Mouse (Mus musculus) lung, adult 2 months (tissue): ENCODE measurements around the gene Axin1. TPM values are rescaled to one million over a fixed set of nuclear protein-coding genes. Genes with fewer than 3 reads are reported as not detected.
A peak's percentile ranks its signal among the peaks of the same experiment; 100 is the strongest.
"Not testable (repeated sequence)": the region's sequence is repeated elsewhere in the genome, so short reads cannot be mapped to it uniquely, and the experiment has no call there.

Experiments
- DNase-seq: peaks from one replicate; pipeline ENCODE4 v3.0.0; 2022
- H3K4me1 ChIP-seq: fragments of 200-500 bp; 2 replicates; pipeline ENCODE4 v1.6.1; 2011; ENCODE audit warnings: low read length; ENCODE audit not compliant: control insufficient read depth, insufficient read depth
- H3K4me3 ChIP-seq: fragments of 200-500 bp; replicated peaks from 2 replicates; pipeline ENCODE3; 2011; ENCODE audit warnings: low read depth, mild to moderate bottlenecking, control low read depth, low read length; ENCODE audit errors: extremely low read depth
- CTCF ChIP-seq: fragments of 200-500 bp; IDR thresholded peaks from 2 replicates; pipeline ENCODE4 v1.5.1; 2011; ENCODE audit warnings: mild to moderate bottlenecking, low read length, control low read depth; ENCODE audit not compliant: insufficient read depth
- POLR2A ChIP-seq: fragments of 200-500 bp; IDR thresholded peaks from 2 replicates; pipeline ENCODE4 v1.6.1; 2011; ENCODE audit warnings: low read depth, mild to moderate bottlenecking, control low read depth, low read length, borderline replicate concordance; ENCODE audit errors: extremely low read depth
- WGBS: fragments of 180-500 bp; shearing (Covaris S2); methylation state at CpG from one replicate; pipeline ENCODE4 v1.1.7; 2018; 5-methylcytosine and 5-hydroxymethylcytosine counted together
- polyA plus RNA-seq: library from polyadenylated mRNA; depleted of rRNA; stranded (reverse); fragments of >200 nt; gene quantifications from 2 replicates; pipeline ENCODE4 v1.2.3, GENCODE M21; 2012

Gene Axin1
- polyA plus RNA-seq, 1 experiment, result 17.5 TPM

DNA sequence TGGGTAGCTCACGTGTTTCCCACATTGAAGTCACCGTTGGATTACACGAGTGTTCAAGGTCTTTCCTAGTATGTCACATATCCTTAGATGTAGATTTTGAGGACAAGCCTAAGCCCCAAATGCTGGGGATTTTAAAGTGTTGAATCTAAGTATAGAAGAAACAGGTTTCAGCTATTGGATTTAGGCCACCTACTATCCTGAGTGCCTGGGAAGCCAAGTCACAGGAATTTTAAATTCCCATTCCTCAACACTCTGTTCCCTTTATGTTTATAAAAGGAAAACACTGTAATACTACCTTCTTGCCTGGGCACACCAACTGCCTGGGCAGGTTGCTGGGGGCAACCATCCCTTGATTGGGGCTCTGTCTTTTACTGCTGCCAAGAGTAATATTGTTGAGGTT, 42.7 kb downstream of the Axin1 start:
- no peak overlapping the region for H3K4me3 ChIP-seq
- 93% methylated on average over 3 of the region's 3 CpGs for WGBS
- no peaks in the 10 kb centered on the region for H3K4me1 ChIP-seq
- TF ChIP-seq POLR2A (no peak), CTCF (no peak)
- DNase-seq, result no peak

GRCm38 (mm10) chr17:26187592-26187991, 49.1 kb downstream of the Axin1 start:
- Histone ChIP-seq H3K4me1 (no peaks in the 10 kb centered on the region), H3K4me3 (no peak overlapping the region)
- DNase-seq, result no peak
- 97% methylated on average over 5 of the region's 5 CpGs for WGBS
- TF ChIP-seq CTCF (no peak), POLR2A (no peak)

DNA sequence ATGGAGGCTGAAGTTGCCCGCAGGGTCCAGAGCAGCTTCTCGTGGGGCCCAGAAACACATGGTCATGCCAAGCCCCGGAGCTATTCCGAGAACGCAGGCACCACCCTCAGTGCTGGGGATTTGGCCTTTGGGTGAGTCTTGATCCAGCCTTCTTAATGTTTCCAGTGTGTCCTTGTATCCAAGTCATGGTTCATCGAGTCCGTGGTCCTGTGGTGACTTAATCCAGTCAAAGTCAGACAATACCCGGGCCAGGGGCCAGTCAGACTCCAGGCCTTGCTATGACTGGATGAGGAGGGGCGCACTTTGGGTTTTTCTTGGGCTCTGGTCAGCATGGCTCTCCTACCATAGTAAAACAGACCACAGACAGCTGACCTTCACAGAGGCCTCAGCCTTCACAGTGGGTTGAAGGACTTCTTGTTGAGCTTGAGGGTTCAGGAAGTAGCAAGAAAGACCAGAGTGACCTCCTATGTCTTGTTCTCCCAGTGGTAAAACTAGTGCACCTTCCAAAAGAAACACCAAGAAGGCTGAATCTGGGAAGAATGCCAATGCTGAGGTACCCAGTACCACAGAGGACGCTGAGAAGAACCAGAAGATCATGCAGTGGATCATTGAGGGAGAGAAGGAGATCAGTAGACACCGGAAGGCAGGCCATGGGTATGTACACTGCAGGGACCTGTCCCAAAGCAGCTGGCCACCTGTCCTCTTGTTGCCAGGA, 49.8 kb downstream of the Axin1 start:
- H3K4me3 ChIP-seq, result no peak overlapping the region
- no peaks in the 10 kb centered on the region for H3K4me1 ChIP-seq
- 92% methylated on average over 11 of the region's 11 CpGs for WGBS
- no peak for DNase-seq
- TF ChIP-seq CTCF, result no peak
- TF ChIP-seq POLR2A, result no peak

DNA sequence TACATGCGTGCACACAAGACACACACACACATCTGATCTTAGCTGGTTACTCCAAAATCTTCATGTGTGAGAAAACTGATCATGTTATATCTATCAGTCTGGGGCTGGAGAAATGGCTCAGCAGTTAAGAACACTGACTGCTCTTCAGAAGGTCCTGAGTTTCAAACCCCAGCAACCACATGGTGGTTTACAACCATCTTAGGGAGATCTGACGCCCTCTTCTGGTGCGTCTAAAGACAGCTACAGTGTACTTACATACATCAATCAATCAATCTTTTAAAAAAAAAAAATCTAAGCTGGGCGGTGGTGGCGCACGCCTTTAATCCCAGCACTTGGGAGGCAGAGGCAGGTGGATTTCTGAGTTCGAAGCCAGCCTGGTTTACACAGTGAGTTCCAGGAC, 53.0 kb downstream of the Axin1 start:
- not testable (repeated sequence) for H3K4me3 ChIP-seq, H3K4me1 ChIP-seq, DNase-seq
- 88% methylated on average over 7 of the region's 7 CpGs for WGBS

DNA sequence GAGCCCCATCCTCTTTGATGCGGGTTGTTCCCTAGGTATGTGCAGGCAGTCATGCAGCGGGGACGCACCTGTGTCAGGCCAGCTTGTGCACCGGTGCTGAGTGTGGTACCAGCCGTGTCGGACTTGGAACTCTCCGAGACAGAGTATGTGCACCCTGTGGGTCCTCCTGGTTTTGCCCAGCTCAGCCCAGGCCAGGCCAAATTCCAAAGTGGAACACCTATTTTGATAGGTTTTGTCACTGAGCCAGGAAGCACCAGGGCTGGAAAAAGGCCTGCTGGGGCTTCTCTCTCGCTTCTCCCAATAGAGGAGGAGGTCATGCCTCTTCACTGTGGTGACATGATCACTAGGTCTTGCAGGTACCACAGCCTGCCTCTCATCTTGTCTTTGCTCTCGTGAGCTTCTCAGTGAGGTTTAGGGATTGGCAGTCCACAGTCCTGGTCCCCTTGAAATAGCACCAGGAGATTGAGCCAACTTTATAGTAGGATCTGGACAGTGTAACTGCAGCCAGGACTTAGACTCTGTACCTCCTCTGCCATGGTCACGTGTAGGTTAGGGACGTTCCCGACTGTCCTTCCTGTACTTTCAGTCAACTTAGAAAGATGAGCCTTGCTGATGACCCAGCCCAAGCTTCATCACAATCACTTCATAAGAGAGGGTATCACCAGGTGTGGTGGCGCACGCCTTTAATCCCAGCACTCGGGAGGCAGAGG, 54.1 kb downstream of the Axin1 start:
- 95% methylated on average over 15 of the region's 15 CpGs for WGBS
- TF ChIP-seq CTCF, result no peak
- TF ChIP-seq POLR2A, result no peak
- Histone ChIP-seq H3K4me1 (no peaks in the 10 kb centered on the region), H3K4me3 (no peak overlapping the region)
- DNase-seq, result no peak

DNA sequence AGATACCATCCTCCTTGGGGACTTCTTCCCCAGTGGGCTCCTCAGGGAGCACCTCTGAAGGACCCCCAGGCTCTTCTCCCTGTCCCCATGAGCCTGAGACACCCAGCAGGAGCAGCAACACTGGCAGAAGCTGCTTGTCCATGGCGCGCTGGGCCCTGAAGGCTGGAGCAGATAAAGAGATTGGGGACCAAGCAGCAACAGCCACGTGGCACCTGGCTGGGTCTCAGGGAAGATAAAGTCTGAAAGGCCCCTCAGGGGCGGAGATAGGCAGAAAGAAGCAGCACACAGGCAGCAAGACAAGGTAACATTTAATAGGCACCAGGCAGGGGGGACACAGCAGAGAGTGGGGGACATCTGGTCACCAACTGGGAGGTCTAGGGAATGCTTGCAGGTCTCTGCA, 60.4 kb downstream of the Axin1 start, which contains the start of gene Pdia2:
TSS of gene Pdia2 (minus strand) at position 196 of the 400 bp plus-strand sequence.
- H3K4me3 ChIP-seq, result no peak within 1 kb of the TSS
- TF ChIP-seq POLR2A (no peak), CTCF (no peak)
- DNase-seq, result no peak
- WGBS, result 76% methylated on average over 4 of the region's 4 CpGs
- H3K4me1 ChIP-seq, result peaks cover 4% of the 10 kb centered on the region

DNA sequence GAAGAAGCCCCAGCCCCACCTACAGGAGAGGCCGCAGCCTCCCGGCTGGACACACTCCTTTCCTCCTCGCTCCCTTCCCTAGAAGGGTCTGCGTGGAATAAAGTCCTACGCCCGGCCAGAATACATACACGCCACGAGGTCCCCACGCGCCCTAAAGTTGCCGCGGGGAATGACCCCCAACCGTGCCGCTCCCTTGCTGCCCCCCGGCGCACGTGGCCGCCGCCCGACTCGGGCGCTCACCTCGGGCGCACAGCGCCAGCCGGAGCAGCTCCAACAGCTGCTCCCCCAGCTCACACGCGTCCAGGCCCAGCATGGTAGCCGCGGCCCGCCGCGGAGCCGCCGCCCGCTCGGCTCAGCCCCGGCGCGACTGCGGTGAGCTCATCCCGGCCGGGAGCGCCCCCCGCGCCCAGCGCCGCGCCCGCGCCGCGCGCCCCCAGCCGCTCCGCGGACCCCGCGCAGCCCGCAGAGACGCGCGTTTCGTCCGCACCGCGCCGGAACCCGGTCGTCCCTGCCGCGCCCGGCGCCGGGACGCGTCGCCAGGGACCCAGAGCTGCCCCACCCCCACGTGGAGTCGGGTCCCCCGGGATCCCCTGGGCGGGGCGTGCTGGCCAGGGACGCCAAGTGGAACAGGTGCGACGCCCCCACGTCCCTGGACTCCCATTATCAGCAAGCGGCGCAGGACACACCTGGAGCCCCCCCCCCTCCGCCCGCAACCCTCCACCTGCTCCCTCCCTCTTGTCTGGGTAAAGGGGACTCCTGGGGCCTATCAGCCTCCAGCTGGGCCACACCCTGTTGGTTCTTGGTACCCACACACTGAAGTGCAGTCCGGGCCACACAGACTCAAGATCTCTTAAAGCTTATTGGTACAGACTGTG, 62.6 kb downstream of the Axin1 start:
- 1% methylated on average over 92 of the region's 92 CpGs for WGBS
- TF ChIP-seq POLR2A (no peak), CTCF (no peak)
- H3K4me3 ChIP-seq, result no peak overlapping the region
- peak; percentile 28 for DNase-seq
- H3K4me1 ChIP-seq, result peaks cover 4% of the 10 kb centered on the region

- peak; percentile 15 for DNase-seq
- TF ChIP-seq CTCF (no peak), POLR2A (no peak)
- peaks cover 4% of the 10 kb centered on the region for H3K4me1 ChIP-seq
- no peak overlapping the region for H3K4me3 ChIP-seq
Measured at GRCm38 (mm10) chr17:26201998-26202397, 63.5 kb downstream of the Axin1 start.

DNA sequence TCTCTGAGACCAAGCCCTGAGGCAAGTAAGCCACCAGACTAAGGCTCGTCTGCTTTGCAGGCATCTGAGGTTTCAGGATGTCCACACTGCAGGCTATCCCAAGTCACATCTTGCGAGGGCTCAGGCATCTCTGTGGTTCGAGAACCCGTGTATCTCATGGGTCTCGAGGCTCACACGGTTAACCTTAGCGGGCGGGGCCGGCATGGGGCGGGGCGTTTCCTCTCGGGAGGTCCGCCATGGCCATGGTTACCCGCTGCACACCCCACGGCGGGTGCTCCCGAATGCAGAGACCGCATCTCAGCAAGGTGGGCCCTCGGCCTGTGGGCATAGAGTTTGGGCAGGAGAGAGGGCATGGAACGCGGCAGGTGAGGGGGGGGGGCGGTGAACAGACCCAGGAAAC, 64.2 kb downstream of the Axin1 start, which contains the start of gene Rgs11:
TSS of gene Rgs11 (plus strand) at position 215 of the 400 bp plus-strand sequence.
- H3K4me1 ChIP-seq, result peaks cover 4% of the 10 kb centered on the region
- TF ChIP-seq POLR2A (no peak), CTCF (no peak)
- WGBS, result 2% methylated on average over 22 of the region's 22 CpGs
- DNase-seq, result peak; percentile 59
- H3K4me3 ChIP-seq, result peak within 1 kb of the TSS; percentile 62
